Mouse (Mus musculus) heart, postnatal 0 days (tissue): ENCODE measurements around the gene Dtd2.

Source experiments
- CTCF ChIP-seq: IDR thresholded peaks from 2 replicates; pipeline ENCODE4 v1.5.1; 2016; ENCODE audit warnings: antibody characterized with exemption, control low read depth, low read depth
- EP300 ChIP-seq: IDR thresholded peaks from 2 replicates; pipeline ENCODE4 v1.6.1; 2016; ENCODE audit warnings: antibody characterized with exemption, low read depth

GRCm38 (mm10) chr12:51998366-51998932 lies 7.9 kb downstream of the Dtd2 start:
- TF ChIP-seq EP300 (no peak), CTCF (no peak)
